Mouse (Mus musculus) myocyte (in vitro differentiated cells): ENCODE measurements around the gene Ntsr1.

Experiments
- CEBPB ChIP-seq: IDR thresholded peaks from 2 replicates; pipeline ENCODE4 v1.6.1; 2011; ENCODE audit warnings: mild to moderate bottlenecking, moderate library complexity; ENCODE audit not compliant: poor library complexity, insufficient read depth, severe bottlenecking
- E2F4 ChIP-seq: IDR thresholded peaks from one replicate; pipeline ENCODE4 v1.6.1; 2011; ENCODE audit warnings: mild to moderate bottlenecking, control low read depth, moderate library complexity; ENCODE audit not compliant: insufficient read depth
- MAX ChIP-seq: IDR thresholded peaks from one replicate; pipeline ENCODE4 v1.6.1; 2011; ENCODE audit warnings: low read depth, mild to moderate bottlenecking, control low read depth
- MYOD1 ChIP-seq, 3 experiments: IDR thresholded peaks; one replicate each; pipeline ENCODE4 v1.6.1; 2011; ENCODE audit warnings: control low read depth in 2 of 3, low read depth in 2 of 3, mild to moderate bottlenecking in 2 of 3, moderate library complexity in 1 of 3; ENCODE audit not compliant: insufficient read length in 2 of 3, control insufficient read depth in 1 of 3
- MYOG ChIP-seq, 3 experiments: IDR thresholded peaks; one replicate each; pipeline ENCODE4 v1.6.1; 2011; ENCODE audit warnings: control low read depth in 2 of 3, low read depth in 2 of 3, mild to moderate bottlenecking in 2 of 3; ENCODE audit not compliant: insufficient read length in 2 of 3, control insufficient read depth in 1 of 3, insufficient read depth in 1 of 3
- POLR2A ChIP-seq: IDR thresholded peaks from one replicate; pipeline ENCODE4 v1.6.1; 2011; ENCODE audit warnings: low read depth, mild to moderate bottlenecking, control low read depth, moderate library complexity; ENCODE audit not compliant: insufficient read length
- POLR2AphosphoS2 ChIP-seq: IDR thresholded peaks from one replicate; pipeline ENCODE4 v1.6.1; 2011; ENCODE audit warnings: low read depth, control low read depth; ENCODE audit not compliant: insufficient read length
- TCF12 ChIP-seq: IDR thresholded peaks from one replicate; pipeline ENCODE4 v1.6.1; 2011; ENCODE audit warnings: mild to moderate bottlenecking, control low read depth; ENCODE audit not compliant: poor library complexity, insufficient read depth, severe bottlenecking
- TCF3 ChIP-seq: IDR thresholded peaks from one replicate; pipeline ENCODE4 v1.6.1; 2011; ENCODE audit warnings: low read depth, control low read depth; ENCODE audit not compliant: insufficient read length
- USF1 ChIP-seq: IDR thresholded peaks from one replicate; pipeline ENCODE4 v1.6.1; 2011; ENCODE audit warnings: low read depth, mild to moderate bottlenecking, control low read depth, moderate library complexity

GRCm38 (mm10) chr2:180450529-180450928 is 49.2 kb upstream of the Ntsr1 start:
- TF ChIP-seq USF1 (no peak), MAX (no peak), POLR2A (no peak), POLR2AphosphoS2 (no peak), MYOD1 (IDR thresholded peaks at IDR 0.05; ENCODE audit: control insufficient read depth in 1 of 3, insufficient read length in 2 of 3, low read depth in 2 of 3) (no peak), TCF3 (no peak), TCF12 (no peak), E2F4 (no peak), CEBPB (no peak), MYOG (IDR thresholded peaks at IDR 0.05; ENCODE audit: control insufficient read depth in 1 of 3, insufficient read depth in 1 of 3, insufficient read length in 2 of 3, low read depth in 2 of 3) (no peak)
